Mouse (Mus musculus) gastrocnemius, postnatal 10 days (tissue): ENCODE measurements around the gene Zfp691. TPM values are rescaled to one million over a fixed set of nuclear protein-coding genes. Genes with fewer than 3 reads are reported as not detected.
A peak's percentile ranks its signal among the peaks of the same experiment; 100 is the strongest.

Source experiments
- DNase-seq: peaks from one replicate; pipeline ENCODE4 v3.0.0; 2021; ENCODE audit warnings: mixed read lengths
- long read RNA-seq, 2 experiments: library from polyadenylated mRNA; stranded (forward); transcript quantifications; one replicate each; pipeline ENCODE4 v2.0.0; 2021
- total RNA-seq, 2 experiments: library from RNA; stranded (reverse); gene quantifications; 2 replicates each; pipeline ENCODE4 v1.2.3; 2021

Zfp691 gene
- 1 to 10 TPM; 8.7 to 8.9 TPM for total RNA-seq
- long read RNA-seq, experiment 1, transcript Zfp691-202 (2 exons, 1,588 nt), result major isoform, 6 of 6 reads
- long read RNA-seq, experiment 1, partial matches to known transcripts, result 0 of 6 reads
- long read RNA-seq, experiment 1, other reads (novel, unspliced or antisense), result 0 of 6 reads
- long read RNA-seq, experiment 2, transcript Zfp691-202 (2 exons, 1,588 nt), result major isoform, 6 of 9 reads
- long read RNA-seq, experiment 2, partial matches to known transcripts, result 0 of 9 reads
- long read RNA-seq, experiment 2, other reads (novel, unspliced or antisense), result 2 of 9 reads

- DNase-seq, result peak; percentile 87
Measured at GRCm38 (mm10) chr4:119173851-119174453, at the start of gene Zfp691. Gene Zfp691 (minus strand): TSS chr4:119174195.

DNA sequence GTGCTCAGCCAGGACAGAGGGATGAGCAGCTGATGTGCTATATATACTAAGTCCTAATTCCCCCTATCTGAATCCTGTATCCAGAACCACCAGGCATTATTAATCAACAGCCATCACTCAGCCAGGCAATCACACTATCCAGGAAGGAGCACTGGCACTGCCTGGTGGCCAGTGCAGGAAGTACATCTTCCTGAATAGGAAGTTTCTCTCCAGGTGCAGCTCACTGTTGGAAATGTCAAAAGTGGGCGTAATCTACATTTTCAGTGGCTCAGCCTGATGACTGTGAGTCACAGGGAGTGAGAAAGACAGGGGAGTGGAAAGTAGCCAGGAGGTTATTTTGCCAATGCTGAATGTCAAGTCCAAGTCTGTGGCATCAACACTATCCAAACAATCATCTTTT lies 49.7 kb upstream of the Zfp691 start:
- DNase-seq, result no peak

DNA sequence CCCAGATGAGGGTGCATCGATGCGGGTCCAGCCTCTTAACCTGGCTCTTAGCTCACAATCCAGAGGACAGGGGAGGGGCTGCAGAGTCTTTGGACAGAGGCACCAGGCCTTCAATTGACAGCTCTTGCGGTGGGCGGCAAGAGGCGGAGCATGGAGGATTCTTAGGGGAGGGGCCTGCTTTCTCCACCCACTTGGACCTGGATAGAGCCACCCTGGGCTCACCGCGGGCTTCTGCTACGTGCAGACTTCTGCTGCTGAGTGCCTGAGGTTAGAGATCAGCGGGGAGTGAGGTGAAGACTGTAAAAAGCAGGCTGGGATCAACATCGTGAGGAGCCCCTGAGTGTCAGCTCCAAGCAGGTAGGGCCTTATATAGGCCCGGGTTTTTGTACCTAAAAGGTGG lies 44.2 kb upstream of the Zfp691 start, which contains the start of gene Tmem269:
Tmem269 (minus strand) TSS at position 49 of the 400 bp plus-strand sequence.
- DNase-seq, result no peak

GRCm38 (mm10) chr4:119216667-119217066 lies 42.7 kb upstream of the Zfp691 start:
- DNase-seq, result no peak

GRCm38 (mm10) chr4:119204672-119205071 lies 30.7 kb upstream of the Zfp691 start:
- peak; percentile 66 for DNase-seq

GRCm38 (mm10) chr4:119198105-119198504 lies 24.1 kb upstream of the Zfp691 start:
- DNase-seq, result no peak

- no peak for DNase-seq
Measured at GRCm38 (mm10) chr4:119195582-119196320, 21.8 kb upstream of the Zfp691 start.

DNA sequence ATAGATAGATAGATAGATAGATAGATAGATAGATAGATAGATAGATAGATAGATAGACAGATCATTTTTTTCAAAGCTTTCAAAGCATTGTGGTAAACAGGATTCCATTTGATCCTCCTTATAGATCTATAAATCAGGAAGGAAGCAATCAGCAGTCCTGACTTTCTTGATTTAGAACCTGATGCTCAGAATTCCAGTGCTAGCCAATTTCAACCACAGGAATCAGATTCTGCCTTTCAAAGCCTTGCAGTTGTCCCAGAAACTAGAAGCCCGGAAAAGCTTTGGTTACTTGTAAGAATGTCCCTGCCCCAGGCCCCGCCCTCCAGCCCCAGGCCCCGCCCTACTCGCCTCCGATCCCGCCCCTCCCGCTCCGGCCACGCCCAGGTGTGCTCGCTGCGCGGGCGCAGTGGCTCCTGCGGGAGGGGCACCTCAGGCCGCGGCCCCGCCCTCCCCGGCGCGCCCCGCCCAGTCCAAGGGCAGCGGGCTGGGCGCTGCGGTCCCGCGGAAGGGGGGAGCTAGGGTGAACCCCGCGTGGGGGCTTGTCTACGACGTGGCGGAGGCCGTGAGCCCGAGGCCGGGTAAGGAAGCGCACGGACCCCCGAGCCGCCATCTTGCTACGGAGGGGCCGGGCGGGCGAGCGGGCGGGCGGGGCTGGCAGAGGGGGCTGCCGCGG lies 21.1 kb upstream of the Zfp691 start, which contains the start of gene Svbp:
Svbp (plus strand) TSS at position 398 of the 673 bp plus-strand sequence.
- DNase-seq, result peak; percentile 97

DNA sequence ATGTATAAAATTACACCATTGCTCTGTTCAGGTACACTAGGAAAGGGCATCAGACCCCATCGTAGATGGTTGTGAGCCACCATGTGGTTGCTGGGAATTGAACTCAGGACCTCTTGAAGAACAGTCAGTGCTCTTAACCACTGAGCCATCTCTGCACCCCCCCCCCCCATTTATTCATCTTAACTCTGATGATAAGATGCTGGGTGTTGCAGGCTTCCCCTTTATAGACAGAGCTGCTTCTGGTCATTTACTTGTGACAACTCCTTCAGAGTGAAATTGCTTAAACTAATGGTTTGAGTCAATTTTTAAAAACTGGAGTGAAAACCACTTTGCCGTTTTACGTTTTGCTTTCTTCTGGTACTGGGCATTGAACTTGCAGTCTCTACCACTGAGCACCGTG lies 18.8 kb upstream of the Zfp691 start:
- no peak for DNase-seq

GRCm38 (mm10) chr4:119191273-119191672 lies 17.3 kb upstream of the Zfp691 start:
- no peak for DNase-seq

DNA sequence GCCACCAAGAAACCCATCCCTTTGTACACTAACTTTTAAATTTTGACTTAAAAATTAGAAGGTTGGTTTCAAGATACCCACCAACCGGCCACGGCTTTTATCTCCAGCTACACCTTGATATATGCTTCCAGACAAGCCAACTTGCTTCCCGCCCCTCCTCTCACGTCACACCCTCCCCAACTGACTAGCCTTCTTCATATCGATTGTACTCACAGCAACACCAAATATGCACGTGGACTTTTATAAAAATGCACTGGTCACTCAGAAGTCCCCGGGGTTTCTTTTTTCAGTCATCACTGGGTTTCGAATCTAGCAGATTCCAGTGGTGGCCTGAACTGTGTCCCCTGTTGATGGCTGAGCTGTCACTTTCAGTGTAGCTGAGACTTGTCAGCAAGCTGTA lies 16.6 kb upstream of the Zfp691 start:
- no peak for DNase-seq

DNA sequence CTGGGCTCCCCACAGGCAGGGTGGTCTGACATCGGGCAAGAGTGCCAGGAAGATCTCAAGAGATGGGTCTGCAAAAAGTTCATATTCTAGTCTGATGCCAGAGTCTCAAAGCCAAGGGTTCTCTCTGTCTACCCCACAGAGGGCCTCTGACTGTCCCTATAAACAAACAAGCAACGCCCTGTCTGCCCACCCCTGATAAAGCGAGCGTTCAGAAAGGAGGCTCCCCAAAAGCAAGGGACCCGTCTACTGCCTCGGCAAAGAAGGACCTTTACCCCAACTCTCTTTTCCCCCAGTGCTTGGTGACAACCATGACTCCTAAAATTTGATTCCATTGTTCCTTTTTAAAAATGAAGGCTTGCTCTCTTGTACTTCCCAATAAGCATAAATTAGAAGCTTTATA lies 15.9 kb upstream of the Zfp691 start, which contains the start of gene Ermap:
Ermap (minus strand) TSS at position 148 of the 400 bp plus-strand sequence.
- DNase-seq, result no peak

DNA sequence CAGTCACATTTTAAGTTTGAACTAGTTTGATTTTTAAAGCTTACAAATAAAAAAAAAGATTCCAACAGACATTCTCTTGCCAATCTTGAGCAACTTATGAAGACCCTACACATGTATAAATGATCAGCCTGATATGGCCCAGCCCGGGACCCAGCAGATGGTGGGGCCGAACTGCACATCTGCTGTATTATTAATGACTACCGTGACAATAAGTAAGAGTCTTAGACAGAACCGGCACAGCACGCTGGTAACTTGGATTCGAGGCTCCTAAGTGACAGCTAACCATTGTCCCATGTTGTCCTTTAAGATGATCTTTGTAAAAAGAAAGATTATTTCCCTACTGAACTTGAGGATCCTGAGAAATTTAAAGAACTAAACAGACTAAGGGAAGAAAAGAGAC lies 15.4 kb upstream of the Zfp691 start:
- DNase-seq, result no peak

GRCm38 (mm10) chr4:119188060-119188785 lies 14.2 kb upstream of the Zfp691 start:
- DNase-seq, result no peak

GRCm38 (mm10) chr4:119185771-119186170 lies 11.8 kb upstream of the Zfp691 start:
- DNase-seq, result no peak

DNA sequence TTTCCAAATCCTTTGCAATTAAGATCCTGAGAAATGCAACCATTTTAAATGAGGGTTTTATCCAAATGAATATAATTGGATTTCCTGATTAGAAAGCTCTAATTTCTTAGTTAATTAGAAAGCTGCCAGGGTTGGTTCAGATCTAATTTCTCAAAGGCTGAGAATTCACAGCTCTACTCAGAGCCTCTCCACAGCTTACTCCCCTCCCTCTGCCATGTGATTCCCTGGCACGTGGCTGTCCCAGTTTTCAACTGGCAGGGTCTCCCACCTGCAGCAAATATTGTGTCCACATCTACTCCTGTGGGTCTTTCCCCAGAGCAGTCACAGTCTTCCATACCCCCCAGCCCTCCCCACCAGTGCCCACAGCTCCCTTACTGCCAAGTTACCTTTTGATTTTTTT lies 9.5 kb upstream of the Zfp691 start:
- DNase-seq, result no peak

GRCm38 (mm10) chr4:119181456-119181855 lies 7.5 kb upstream of the Zfp691 start:
- no peak for DNase-seq

- DNase-seq, result no peak
Measured at GRCm38 (mm10) chr4:119180133-119180707, 6.2 kb upstream of the Zfp691 start.

- no peak for DNase-seq
Measured at GRCm38 (mm10) chr4:119178331-119178730, 4.3 kb upstream of the Zfp691 start.

- DNase-seq, result no peak
Measured at GRCm38 (mm10) chr4:119177702-119178101, 3.7 kb upstream of the Zfp691 start.

DNA sequence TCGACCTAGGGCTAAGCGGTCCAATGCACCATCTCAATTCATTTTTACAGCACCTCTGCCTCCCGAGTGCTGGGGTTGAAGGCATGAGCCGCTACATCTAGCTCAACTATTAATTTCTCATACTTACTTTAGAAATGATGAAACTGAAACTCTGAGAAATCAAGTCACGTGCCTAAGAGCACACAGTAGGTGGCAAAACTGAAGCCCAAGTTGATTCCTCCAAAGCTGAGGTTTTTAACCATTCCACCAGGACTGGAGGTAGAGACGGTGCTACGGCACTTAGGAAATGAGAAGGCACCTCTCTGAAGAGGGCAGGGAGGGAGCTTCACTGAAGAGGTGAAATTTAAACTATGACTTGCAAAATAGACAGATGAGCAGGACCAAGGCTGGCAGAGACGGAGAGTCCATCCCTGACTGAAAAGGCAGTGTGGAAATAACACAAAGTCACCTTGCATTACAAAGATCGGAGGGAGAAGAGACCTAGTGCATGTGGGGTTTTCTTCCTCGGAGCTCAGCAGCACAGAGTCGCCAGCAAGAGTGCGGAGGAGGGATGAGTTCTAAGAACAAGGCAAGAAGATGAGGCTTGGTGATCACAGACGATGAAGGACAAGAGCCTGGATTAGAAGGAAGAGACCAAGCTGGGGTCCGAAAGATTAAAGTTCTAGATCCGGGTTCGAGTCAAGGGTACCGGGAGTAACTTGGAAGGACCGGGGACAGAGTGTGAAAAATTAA lies 910 bp downstream of the Zfp691 start:
- no peak for DNase-seq
